Mouse (Mus musculus) bone marrow, adult 2 months (tissue): ENCODE data around the gene Vsig10. TPM values are rescaled to one million over a fixed set of nuclear protein-coding genes. Genes with fewer than 3 reads are reported as not detected.

Experiments
- H3K27ac ChIP-seq: fragments of 200-500 bp; 2 replicates; pipeline ENCODE4 v1.5.1; 2012; ENCODE audit warnings: low read depth, mild to moderate bottlenecking, control low read depth, inconsistent platforms, low read length; ENCODE audit not compliant: control insufficient read depth, poor library complexity, insufficient read depth
- H3K4me1 ChIP-seq: fragments of 200-500 bp; 2 replicates; pipeline ENCODE4 v1.6.1; 2011; ENCODE audit warnings: low read length; ENCODE audit not compliant: control insufficient read depth, insufficient read depth
- H3K4me3 ChIP-seq: fragments of 200-500 bp; replicated peaks from 2 replicates; pipeline ENCODE3; 2011; ENCODE audit warnings: mild to moderate bottlenecking, low read depth, low read length, control low read depth; ENCODE audit not compliant: control insufficient read depth
- CTCF ChIP-seq: fragments of 200-500 bp; IDR thresholded peaks from 2 replicates; pipeline ENCODE4 v1.5.1; 2011; ENCODE audit warnings: low read length, control low read depth; ENCODE audit not compliant: control insufficient read depth, insufficient read depth
- POLR2A ChIP-seq: fragments of 200-500 bp; IDR thresholded peaks from 2 replicates; pipeline ENCODE4 v1.6.1; 2011; ENCODE audit warnings: low read depth, mild to moderate bottlenecking, control low read depth, low read length, borderline replicate concordance; ENCODE audit not compliant: control insufficient read depth
- WGBS: fragments of 180-500 bp; shearing (Covaris S2); methylation state at CpG from one replicate; pipeline ENCODE4 v1.1.7; 2018; 5-methylcytosine and 5-hydroxymethylcytosine counted together
- polyA plus RNA-seq: library from polyadenylated mRNA; stranded (reverse); fragments of >200 nt; gene quantifications from 2 replicates; pipeline ENCODE4 v1.2.4, GENCODE M21; 2011; ENCODE audit warnings: low replicate concordance; ENCODE audit not compliant: missing spikeins, insufficient read depth, insufficient read length

The Vsig10 gene
- polyA plus RNA-seq, 1 experiment, result 5.3 TPM

DNA sequence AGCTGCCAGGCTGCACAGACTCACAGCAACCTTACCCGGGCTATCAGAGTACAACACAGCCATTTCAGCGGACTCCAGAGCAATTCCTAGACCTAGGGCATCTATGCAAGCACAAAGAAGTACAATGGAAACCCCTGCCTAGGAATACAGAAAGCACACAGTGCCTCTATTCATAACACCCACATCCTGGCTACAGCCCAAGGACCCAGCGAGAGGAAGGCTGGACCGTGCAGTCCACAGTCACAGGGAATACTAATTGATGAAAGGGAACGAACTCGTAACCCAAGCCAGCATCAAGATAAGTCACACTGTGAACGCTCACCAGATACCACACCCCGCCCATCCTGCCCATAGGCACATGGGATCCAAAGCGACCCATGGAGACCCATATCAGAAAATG lies 34.9 kb upstream of the Vsig10 start:
- TF ChIP-seq POLR2A, result no peak
- no peak for TF ChIP-seq CTCF
- Histone ChIP-seq H3K4me3 (no peak overlapping the region), H3K4me1 (no peaks in the 10 kb centered on the region; the same call in 1 of the 2 replicates), H3K27ac (no peak overlapping the region)
- 71% methylated on average over 9 of the region's 9 CpGs for WGBS

DNA sequence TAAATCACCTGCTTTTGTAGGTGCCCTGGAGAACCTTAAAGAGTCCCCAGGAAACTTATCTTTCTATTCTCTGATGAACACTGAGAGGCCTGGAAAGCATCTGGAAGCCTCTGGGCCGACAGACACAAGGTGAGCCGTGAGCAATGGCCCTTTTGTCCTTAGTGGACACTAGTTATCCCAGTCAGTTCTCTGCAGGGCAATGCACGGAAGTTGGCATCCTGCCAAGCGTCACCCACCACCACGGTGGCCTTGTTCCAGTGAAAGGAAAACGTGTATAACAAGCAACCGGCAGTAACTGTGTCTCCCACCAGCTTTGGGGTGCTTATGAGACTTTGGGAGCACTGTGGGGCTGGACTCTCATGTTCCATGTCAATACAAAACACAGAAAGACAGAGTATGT lies 34.2 kb upstream of the Vsig10 start:
- Histone ChIP-seq H3K4me3 (no peak overlapping the region), H3K4me1 (no peaks in the 10 kb centered on the region; the same call in 1 of the 2 replicates), H3K27ac (no peak overlapping the region)
- WGBS, result 66% methylated on average over 7 of the region's 7 CpGs
- TF ChIP-seq CTCF (no peak), POLR2A (no peak)

DNA sequence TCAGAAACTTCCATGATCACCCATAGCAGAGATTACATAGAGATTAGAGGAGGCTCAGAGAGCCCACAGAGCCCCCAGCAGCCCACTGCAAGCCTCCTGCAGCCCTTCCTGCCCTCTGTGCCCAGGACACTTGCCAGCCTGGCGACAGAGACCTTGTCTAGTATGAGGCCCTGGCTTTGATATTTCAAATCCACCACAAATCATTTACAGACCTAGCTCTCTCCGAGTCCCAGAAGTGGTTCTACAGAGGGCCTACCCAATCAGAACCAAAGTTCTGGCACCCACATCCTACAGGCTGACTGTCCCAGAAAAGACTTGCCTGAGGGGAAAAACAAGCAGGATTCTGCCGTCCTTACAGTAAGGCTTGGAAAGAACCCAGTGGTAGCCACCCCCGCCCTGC lies 33.6 kb upstream of the Vsig10 start:
- H3K4me3 ChIP-seq, result no peak overlapping the region
- 80% methylated on average over 4 of the region's 4 CpGs for WGBS
- no peaks in the 10 kb centered on the region; the same call in 1 of the 2 replicates for H3K4me1 ChIP-seq

DNA sequence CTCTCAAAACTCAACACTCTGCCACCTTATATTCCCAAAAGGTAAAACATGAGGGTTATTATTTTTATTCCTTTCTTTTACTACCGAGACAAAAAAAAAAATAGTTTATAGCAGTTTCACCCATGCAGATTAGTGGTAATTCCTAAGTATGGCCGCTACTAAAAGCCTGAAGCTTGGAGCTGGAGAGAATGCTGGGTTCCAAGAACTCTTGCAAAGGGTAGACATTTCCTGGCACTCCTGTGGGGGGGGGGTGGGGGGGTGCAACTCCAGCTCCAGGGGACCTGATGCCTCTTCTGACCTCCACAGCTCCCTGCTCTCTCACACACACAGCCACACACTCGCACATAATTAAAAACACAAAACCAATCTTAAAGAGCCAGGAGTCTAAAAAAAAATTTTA lies 32.6 kb upstream of the Vsig10 start:
- no peak for TF ChIP-seq CTCF
- no peak for TF ChIP-seq POLR2A
- Histone ChIP-seq H3K4me1 (no peaks in the 10 kb centered on the region; the same call in 1 of the 2 replicates), H3K27ac (no peak overlapping the region), H3K4me3 (no peak overlapping the region)
- 39% methylated on average over 3 of the region's 3 CpGs for WGBS

More for the DNA sequence above, 33.6 kb upstream of the Vsig10 start:
- H3K27ac ChIP-seq, result no peak overlapping the region
- TF ChIP-seq CTCF (no peak), POLR2A (no peak)

DNA sequence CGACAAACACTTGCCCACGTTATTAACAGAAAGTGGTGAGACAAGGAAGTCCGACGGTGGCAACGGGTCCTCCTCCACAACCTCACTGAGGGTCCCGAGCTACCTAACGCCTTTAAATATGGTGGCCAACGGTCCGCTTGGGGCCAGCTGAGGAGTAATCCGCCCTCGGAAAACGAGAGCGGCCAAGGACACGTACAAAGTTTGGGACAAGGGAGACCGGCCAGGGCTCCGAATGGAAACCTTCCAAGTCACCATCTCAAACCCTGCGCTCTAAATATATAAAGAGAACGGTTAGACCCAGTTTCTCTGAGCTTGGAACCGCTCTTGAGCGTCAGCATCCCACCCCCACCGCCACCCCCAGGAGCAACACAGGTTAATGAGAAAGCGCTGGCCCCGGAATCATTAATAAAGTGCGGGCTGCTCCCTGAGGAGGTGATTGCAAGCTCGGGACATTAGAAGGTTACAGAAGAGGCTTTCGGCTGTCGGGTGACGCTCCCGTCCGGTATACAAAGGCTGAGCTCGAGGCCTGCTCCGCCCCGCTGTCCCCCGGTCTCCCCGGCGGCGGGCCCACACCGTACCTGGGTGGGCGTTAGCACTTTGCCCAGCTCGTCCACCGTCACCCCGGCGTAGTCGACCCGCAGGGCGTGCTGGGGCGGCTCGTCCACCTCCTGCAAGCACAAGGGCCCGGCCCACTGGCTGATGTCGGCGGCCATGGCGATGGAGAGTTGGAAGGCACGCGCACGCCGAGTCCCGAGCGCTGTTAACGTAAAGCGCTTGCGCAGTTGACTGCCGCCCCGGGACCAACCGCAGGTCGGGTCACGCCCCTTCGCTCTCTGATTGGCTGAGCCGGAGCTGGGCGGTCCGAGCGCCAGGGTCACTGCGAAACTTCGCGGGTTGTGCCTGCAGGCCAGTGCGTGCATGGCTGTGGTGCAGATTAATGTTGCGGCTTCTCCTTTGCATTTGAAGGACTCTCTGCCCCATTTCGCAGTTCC lies 31.8 kb upstream of the Vsig10 start, which contains the start of gene Pebp1:
Pebp1 (minus strand) TSS at position 795 of the 992 bp plus-strand sequence.
- Histone ChIP-seq H3K27ac (peak within 1 kb of the TSS; percentile 12; the same call in 1 of the 2 replicates), H3K4me3 (peak within 1 kb of the TSS; percentile 70), H3K4me1 (no peaks in the 10 kb centered on the region; the same call in 1 of the 2 replicates)
- TF ChIP-seq CTCF, result no peak
- no peak; the same call in 1 of the 2 replicates for TF ChIP-seq POLR2A
- WGBS, result under 1% methylated on average over 77 of the region's 77 CpGs

DNA sequence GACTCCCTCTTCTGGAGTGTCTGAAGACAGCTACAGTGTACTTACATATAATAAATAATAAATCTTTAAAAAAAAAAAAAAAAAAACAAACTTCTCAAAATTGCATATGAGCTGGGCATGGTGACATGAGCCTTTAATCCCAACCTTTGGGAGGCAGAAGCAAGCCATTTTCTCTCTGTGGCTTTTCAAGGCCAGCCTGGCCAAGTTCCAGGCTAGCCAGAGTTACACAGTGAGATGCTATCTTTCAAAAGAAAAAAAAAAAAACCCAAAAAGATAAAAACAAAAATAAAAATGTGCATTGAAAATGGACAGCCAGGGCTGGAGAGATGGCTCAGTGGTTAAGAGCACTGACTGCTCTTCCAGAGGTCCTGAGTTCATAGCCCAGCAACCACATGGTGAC lies 29.2 kb upstream of the Vsig10 start:
- H3K4me1 ChIP-seq, result no peaks in the 10 kb centered on the region; the same call in 1 of the 2 replicates
- no peak for TF ChIP-seq POLR2A
- no peak for TF ChIP-seq CTCF
- H3K4me3 ChIP-seq, result no peak overlapping the region
- no peak overlapping the region for H3K27ac ChIP-seq

DNA sequence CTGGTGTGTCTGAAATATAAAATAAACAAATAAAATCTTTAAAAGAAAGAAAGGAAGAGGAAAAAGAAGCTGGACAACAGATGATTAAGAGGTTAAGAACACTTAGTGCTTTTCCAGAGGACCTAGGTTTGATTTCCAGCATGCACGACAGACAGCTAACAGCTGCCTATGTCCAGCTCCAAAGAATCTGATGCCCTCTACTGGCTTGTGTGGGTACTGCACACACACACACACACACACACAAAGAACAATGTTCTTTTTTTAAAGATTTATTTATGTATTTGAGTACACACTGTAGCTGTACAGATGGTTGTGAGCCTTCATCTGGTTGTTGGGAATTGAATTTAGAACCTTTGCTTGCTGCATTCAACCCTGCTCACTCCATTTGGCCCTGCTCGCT lies 28.8 kb upstream of the Vsig10 start:
- TF ChIP-seq CTCF (no peak), POLR2A (no peak)
- 88% methylated on average over 2 of the region's 2 CpGs for WGBS
- H3K4me1 ChIP-seq, result no peaks in the 10 kb centered on the region; the same call in 1 of the 2 replicates
- H3K4me3 ChIP-seq, result no peak overlapping the region
- H3K27ac ChIP-seq, result no peak overlapping the region

DNA sequence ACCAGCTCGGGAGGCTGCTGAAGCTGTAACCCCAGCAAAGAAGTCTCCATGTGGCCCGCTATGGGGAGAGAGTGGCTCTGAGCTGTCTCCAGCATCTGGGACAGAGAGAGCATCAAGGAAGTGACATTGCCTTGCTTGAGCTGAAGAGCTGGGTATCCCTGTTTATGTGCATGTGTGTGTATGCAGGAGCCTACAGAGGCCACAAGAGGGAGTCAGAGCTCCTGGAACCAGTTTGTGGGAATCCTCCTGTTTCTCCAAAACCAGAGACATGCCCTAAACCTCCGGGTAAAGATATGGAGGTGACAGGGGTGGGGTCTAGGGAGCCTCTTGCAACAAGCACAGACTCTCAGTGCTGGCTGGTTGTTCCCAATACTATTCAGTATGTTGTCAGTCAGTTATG lies 27.6 kb upstream of the Vsig10 start:
- TF ChIP-seq POLR2A (no peak), CTCF (no peak)
- WGBS, result 79% methylated on average over 3 of the region's 3 CpGs
- no peak overlapping the region for H3K27ac ChIP-seq
- no peaks in the 10 kb centered on the region for H3K4me1 ChIP-seq
- H3K4me3 ChIP-seq, result no peak overlapping the region
